Mouse (Mus musculus) embryonic facial prominence, embryonic 15.5 days (tissue): Measurements from ENCODE around the gene Ipo5. TPM values are rescaled to one million over a fixed set of nuclear protein-coding genes. Genes with fewer than 3 reads are reported as not detected.

ENCODE experiments used
- ATAC-seq: fragments of 200-750 bp; cut with Nextera tagmentation; 2 replicates; pipeline ENCODE4 v1.8.0; 2017; ENCODE audit warnings: low read depth, moderate TSS enrichment; ENCODE audit not compliant: insufficient number of reproducible peaks, low FRiP score, low TSS enrichment
- H3K27ac ChIP-seq: fragments of 300-500 bp; sonication (generic); replicated peaks from 2 replicates; pipeline ENCODE4 v1.5.1; 2015; ENCODE audit warnings: mild to moderate bottlenecking, inconsistent platforms
- H3K27me3 ChIP-seq: fragments of 300-500 bp; sonication (generic); 2 replicates; pipeline ENCODE4 v1.6.1; 2015; ENCODE audit warnings: inconsistent platforms
- H3K36me3 ChIP-seq: fragments of 300-500 bp; sonication (generic); 2 replicates; pipeline ENCODE4 v1.6.1; 2015; ENCODE audit warnings: mild to moderate bottlenecking, inconsistent platforms
- H3K4me1 ChIP-seq: fragments of 300-500 bp; sonication (generic); 2 replicates; pipeline ENCODE4 v1.6.1; 2015; ENCODE audit warnings: inconsistent platforms
- H3K4me2 ChIP-seq: fragments of 300-500 bp; sonication (generic); replicated peaks from 2 replicates; pipeline ENCODE4 v1.6.1; 2015; ENCODE audit warnings: mild to moderate bottlenecking, inconsistent platforms
- H3K4me3 ChIP-seq: fragments of 300-500 bp; sonication (generic); replicated peaks from 2 replicates; pipeline ENCODE4 v1.5.1; 2015; ENCODE audit warnings: mild to moderate bottlenecking, inconsistent platforms
- H3K9ac ChIP-seq: fragments of 300-500 bp; sonication (generic); 2 replicates; pipeline ENCODE4 v1.6.1; 2015; ENCODE audit warnings: inconsistent platforms
- H3K9me3 ChIP-seq: fragments of 300-500 bp; sonication (generic); replicated peaks from 2 replicates; pipeline ENCODE4 v1.6.1; 2016; ENCODE audit warnings: inconsistent platforms
- WGBS: fragments of 180-500 bp; shearing (Covaris S2); methylation state at CpG from one replicate; pipeline ENCODE4 v1.1.7; 2015; 5-methylcytosine and 5-hydroxymethylcytosine counted together
- polyA plus RNA-seq: library from polyadenylated mRNA; unstranded; fragments of >200 nt; fragmentation: Nextera tagmentation; extraction: Ambion mirVana; gene quantifications from 2 replicates; pipeline ENCODE4 v1.2.1, GENCODE M21; 2015

Ipo5 gene
- polyA plus RNA-seq, 1 experiment from 2014 or later = 70.7 TPM

DNA sequence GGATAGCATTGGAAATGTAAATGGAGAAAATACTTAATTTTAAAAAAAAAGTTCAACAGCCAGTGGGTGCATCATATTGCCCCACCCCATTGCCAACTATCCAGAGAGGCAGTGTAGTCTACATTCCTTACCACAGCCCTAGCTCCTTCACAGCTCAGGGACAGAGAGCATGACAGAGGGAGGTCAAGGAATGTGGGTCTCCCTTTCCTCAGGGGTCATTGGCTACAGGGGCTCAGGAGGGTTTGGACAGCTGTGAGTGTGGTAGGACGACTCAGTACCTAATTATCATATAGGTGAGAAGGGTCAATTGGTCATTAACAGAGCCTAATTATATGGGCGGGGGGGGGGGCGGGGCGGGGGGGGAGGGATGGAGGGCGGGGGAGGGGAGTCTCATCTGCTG is 30.4 kb upstream of the Ipo5 start:
- Histone ChIP-seq H3K4me2 (no peak overlapping the region), H3K27ac (no peak overlapping the region), H3K4me3 (no peak overlapping the region), H3K27me3 (no peaks in the 10 kb centered on the region), H3K9me3 (no peaks in the 10 kb centered on the region), H3K36me3 (no peaks in the 10 kb centered on the region), H3K9ac (no peak overlapping the region), H3K4me1 (no peaks in the 10 kb centered on the region)
- ATAC-seq = no peak
- 59% methylated on average over 2 of the region's 5 CpGs for WGBS

- no peaks in the 10 kb centered on the region for H3K36me3 ChIP-seq
- ATAC-seq = no peak
- H3K4me2 ChIP-seq = no peak overlapping the region
- H3K9ac ChIP-seq = no peak overlapping the region
- no peak overlapping the region for H3K27ac ChIP-seq
- WGBS = 87% methylated on average over 9 of the region's 9 CpGs
- no peak overlapping the region for H3K4me3 ChIP-seq
- no peaks in the 10 kb centered on the region for H3K4me1 ChIP-seq
- H3K27me3 ChIP-seq = no peaks in the 10 kb centered on the region
- H3K9me3 ChIP-seq = no peaks in the 10 kb centered on the region
These were observed 30.0 kb upstream of the Ipo5 start for GRCm38 (mm10) chr14:120881054-120881453.

GRCm38 (mm10) chr14:120888681-120889080 is 22.3 kb upstream of the Ipo5 start:
- no peaks in the 10 kb centered on the region for H3K36me3 ChIP-seq
- no peak overlapping the region for H3K9ac ChIP-seq
- H3K4me3 ChIP-seq = no peak overlapping the region
- no peak overlapping the region for H3K27ac ChIP-seq
- H3K9me3 ChIP-seq = no peaks in the 10 kb centered on the region
- WGBS = 89% methylated on average over 11 of the region's 11 CpGs
- no peaks in the 10 kb centered on the region for H3K4me1 ChIP-seq
- H3K27me3 ChIP-seq = no peaks in the 10 kb centered on the region
- no peak overlapping the region for H3K4me2 ChIP-seq
- no peak for ATAC-seq

- no peak overlapping the region for H3K4me3 ChIP-seq
- H3K27me3 ChIP-seq = no peaks in the 10 kb centered on the region
- WGBS = 67% methylated on average over 8 of the region's 8 CpGs
- H3K4me1 ChIP-seq = no peaks in the 10 kb centered on the region
- H3K36me3 ChIP-seq = no peaks in the 10 kb centered on the region
- H3K27ac ChIP-seq = no peak overlapping the region
- no peak for ATAC-seq
- no peak overlapping the region for H3K4me2 ChIP-seq
- no peaks in the 10 kb centered on the region for H3K9me3 ChIP-seq
- H3K9ac ChIP-seq = no peak overlapping the region
These were observed 18.7 kb upstream of the Ipo5 start for GRCm38 (mm10) chr14:120892369-120892768.

DNA sequence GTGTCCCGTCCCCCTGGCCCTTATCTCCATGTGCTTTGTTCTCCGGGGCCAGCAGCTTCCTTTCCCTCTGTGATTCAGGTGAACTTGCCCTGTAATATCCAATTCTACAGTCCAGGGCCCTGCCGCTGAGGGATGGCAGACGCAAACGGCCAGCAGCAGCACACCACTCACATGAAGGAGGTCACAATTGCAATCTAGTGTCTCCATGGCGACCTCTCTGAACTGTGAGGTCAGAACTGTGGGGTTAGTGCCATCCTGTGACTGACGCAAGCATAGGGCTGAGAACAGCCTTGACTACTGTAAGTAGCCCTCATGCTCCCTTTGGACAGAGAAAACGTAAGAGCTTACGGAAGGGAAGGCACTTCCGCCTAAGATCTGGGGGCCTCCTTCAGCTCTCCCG is 14.4 kb upstream of the Ipo5 start:
- no peaks in the 10 kb centered on the region for H3K36me3 ChIP-seq
- 82% methylated on average over 11 of the region's 11 CpGs for WGBS
- H3K27me3 ChIP-seq = no peaks in the 10 kb centered on the region
- H3K4me2 ChIP-seq = no peak overlapping the region
- no peak for ATAC-seq
- no peak overlapping the region for H3K4me3 ChIP-seq
- H3K4me1 ChIP-seq = no peaks in the 10 kb centered on the region
- H3K27ac ChIP-seq = no peak overlapping the region
- H3K9ac ChIP-seq = no peak overlapping the region
- H3K9me3 ChIP-seq = no peaks in the 10 kb centered on the region

DNA sequence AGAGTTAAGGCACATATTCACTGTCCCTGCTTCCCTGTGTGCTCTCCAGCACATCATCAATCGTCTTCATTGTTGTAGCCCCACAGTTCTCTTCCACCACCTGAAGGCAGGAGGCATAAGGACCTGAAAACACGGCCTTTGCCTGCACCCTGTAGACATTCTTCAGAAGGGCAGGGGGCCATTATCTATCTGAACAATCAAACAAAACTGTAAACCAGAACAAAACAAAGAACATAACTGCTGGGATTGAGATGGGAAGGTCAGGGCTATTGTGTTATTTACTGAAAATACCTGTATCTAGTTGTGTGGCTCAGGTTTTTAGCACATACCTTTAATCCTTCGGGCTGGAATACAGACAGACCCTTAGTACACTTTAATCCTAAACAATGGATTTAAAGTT is 12.1 kb upstream of the Ipo5 start:
- Histone ChIP-seq H3K9ac (no peak overlapping the region), H3K27me3 (no peaks in the 10 kb centered on the region), H3K9me3 (no peaks in the 10 kb centered on the region), H3K4me2 (no peak overlapping the region), H3K4me3 (no peak overlapping the region), H3K36me3 (no peaks in the 10 kb centered on the region), H3K4me1 (no peaks in the 10 kb centered on the region), H3K27ac (no peak overlapping the region)
- ATAC-seq = no peak
- WGBS = 74% methylated on average over 3 of the region's 3 CpGs

DNA sequence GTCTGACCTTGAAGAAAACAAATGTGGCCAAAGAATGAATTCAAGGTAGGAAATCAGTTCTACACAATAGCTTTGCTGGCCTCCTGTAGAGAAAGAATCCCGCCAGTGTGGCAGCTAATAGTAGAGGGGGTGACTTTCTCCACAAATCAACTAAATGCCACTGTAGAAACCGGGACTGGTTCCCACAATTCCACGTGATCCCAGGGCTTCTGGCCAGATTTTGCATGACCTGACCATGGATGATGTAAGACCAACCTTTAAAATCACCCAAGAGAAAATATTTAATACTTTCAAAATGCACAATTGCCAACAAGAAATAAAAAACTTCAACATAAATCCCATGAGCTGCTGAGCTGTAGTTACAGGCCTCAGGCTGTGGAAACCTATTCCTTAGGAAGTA is 1.6 kb upstream of the Ipo5 start:
- Histone ChIP-seq H3K4me2 (no peak overlapping the region), H3K4me1 (peaks cover 14% of the 10 kb centered on the region), H3K27me3 (no peaks in the 10 kb centered on the region), H3K4me3 (no peak overlapping the region), H3K9me3 (no peaks in the 10 kb centered on the region), H3K36me3 (no peaks in the 10 kb centered on the region), H3K9ac (no peak overlapping the region), H3K27ac (no peak overlapping the region)
- WGBS = 61% methylated on average over 3 of the region's 3 CpGs
- no peak for ATAC-seq

DNA sequence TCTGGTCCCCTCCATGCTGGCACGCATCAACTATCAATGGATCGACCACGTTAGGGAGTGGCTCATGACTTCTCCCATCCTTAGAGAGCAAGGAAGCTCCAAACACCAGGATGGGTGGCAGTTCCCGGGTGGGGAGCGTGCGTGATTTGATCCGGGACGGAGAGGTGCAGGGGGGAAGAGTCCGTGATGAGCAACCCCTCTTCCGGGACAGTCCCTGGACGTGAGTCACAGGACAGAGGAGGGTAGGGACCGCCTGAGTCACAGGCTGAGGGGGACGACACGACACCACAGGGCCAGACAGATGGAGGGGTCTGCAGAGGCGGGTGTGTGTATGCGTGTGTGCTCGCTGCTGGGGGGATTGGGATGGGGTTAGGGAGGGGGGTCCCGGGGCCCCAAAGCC is 704 bp upstream of the Ipo5 start:
- ATAC-seq = peak; percentile 74; the same call in 1 of the 2 replicates
- Histone ChIP-seq H3K27ac (peak overlapping the region; percentile 89), H3K4me1 (peaks cover 14% of the 10 kb centered on the region), H3K4me2 (peak overlapping the region; percentile 80), H3K27me3 (no peaks in the 10 kb centered on the region), H3K9ac (peak overlapping the region; percentile 69), H3K4me3 (peak overlapping the region; percentile 86), H3K36me3 (no peaks in the 10 kb centered on the region), H3K9me3 (no peaks in the 10 kb centered on the region)
- under 1% methylated on average over 17 of the region's 18 CpGs for WGBS

DNA sequence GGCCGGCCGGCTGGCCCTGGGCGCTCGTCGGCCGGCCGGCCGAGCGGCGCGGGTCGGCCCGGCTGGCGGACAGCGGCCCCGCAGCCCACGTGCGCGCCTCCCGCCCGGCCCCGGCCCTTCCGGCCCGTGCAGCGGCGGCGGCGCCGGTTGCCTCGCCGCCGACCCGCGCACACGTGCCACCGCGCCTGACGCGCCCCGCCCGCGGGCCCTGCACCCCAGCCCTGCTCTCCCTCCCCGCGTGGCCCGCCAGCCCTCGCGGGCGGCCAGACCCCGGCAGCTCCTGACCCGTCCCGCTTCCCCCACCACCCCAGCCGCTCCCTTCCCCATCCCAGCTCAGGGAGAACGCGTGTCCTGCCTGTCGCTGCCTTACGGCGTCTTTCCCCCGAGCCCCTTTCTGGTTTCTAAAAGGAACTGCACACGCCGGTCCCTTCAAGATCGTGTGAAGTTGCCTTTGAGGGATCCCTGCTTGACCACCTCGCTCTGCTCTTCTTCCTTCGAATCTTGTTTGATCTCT is 421 bp downstream of the Ipo5 start:
- Histone ChIP-seq H3K27ac (peak overlapping the region; percentile 89), H3K4me3 (peak overlapping the region; percentile 86), H3K27me3 (no peaks in the 10 kb centered on the region), H3K4me1 (peaks cover 14% of the 10 kb centered on the region), H3K9ac (peak overlapping the region; percentile 87), H3K36me3 (no peaks in the 10 kb centered on the region), H3K4me2 (peak overlapping the region; percentile 80), H3K9me3 (no peaks in the 10 kb centered on the region)
- under 1% methylated on average over 63 of the region's 63 CpGs for WGBS
- no peak for ATAC-seq

- Histone ChIP-seq H3K27ac (no peak overlapping the region), H3K4me1 (peaks cover 14% of the 10 kb centered on the region), H3K9me3 (no peaks in the 10 kb centered on the region), H3K36me3 (peaks cover 3% of the 10 kb centered on the region; the same call in 1 of the 2 replicates), H3K4me3 (peak overlapping the region; percentile 86), H3K27me3 (no peaks in the 10 kb centered on the region), H3K9ac (peak overlapping the region; percentile 87; the same call in 1 of the 2 replicates), H3K4me2 (peak overlapping the region; percentile 80)
- ATAC-seq = no peak
- 10% methylated on average over 11 of the region's 11 CpGs for WGBS
These were observed 1.2 kb downstream of the Ipo5 start for GRCm38 (mm10) chr14:120912090-120912710.

DNA sequence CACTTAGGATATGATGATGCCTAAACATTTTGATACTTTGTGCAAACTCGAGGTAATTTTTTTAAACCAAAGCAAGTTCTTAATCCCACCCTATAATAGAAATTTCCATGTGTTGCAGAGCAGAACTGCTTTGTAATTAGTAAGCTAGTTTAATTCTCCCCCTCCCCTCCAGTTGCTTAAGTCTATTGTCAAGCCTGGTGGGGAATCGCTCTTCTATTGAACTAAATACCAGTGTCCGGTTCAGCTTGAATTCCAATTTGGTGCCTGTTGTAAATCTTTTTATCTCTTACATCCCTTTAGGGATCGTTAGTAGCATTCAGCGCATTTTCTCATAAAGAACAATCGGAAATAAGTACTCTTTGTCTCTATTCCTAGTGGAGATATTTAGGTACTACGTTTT is 1.9 kb downstream of the Ipo5 start:
- H3K4me2 ChIP-seq = peak overlapping the region; percentile 80
- H3K4me3 ChIP-seq = peak overlapping the region; percentile 86
- WGBS = 32% methylated on average over 7 of the region's 7 CpGs
- no peaks in the 10 kb centered on the region for H3K9me3 ChIP-seq
- no peak overlapping the region for H3K27ac ChIP-seq
- peak overlapping the region; percentile 87; the same call in 1 of the 2 replicates for H3K9ac ChIP-seq
- ATAC-seq = no peak
- H3K27me3 ChIP-seq = no peaks in the 10 kb centered on the region
- peaks cover 6% of the 10 kb centered on the region for H3K36me3 ChIP-seq
- peaks cover 14% of the 10 kb centered on the region for H3K4me1 ChIP-seq

GRCm38 (mm10) chr14:120921805-120922204 is 10.8 kb downstream of the Ipo5 start:
- peaks cover 77% of the 10 kb centered on the region for H3K36me3 ChIP-seq
- 85% methylated on average over 4 of the region's 4 CpGs for WGBS
- H3K4me1 ChIP-seq = no peaks in the 10 kb centered on the region
- H3K27me3 ChIP-seq = no peaks in the 10 kb centered on the region
- H3K27ac ChIP-seq = no peak overlapping the region
- H3K9me3 ChIP-seq = no peaks in the 10 kb centered on the region
- H3K4me3 ChIP-seq = no peak overlapping the region
- no peak for ATAC-seq
- no peak overlapping the region for H3K9ac ChIP-seq
- H3K4me2 ChIP-seq = no peak overlapping the region
